Mouse (Mus musculus): Measurements from ENCODE around the gene Pbx4.

The Pbx4 gene

DNA sequence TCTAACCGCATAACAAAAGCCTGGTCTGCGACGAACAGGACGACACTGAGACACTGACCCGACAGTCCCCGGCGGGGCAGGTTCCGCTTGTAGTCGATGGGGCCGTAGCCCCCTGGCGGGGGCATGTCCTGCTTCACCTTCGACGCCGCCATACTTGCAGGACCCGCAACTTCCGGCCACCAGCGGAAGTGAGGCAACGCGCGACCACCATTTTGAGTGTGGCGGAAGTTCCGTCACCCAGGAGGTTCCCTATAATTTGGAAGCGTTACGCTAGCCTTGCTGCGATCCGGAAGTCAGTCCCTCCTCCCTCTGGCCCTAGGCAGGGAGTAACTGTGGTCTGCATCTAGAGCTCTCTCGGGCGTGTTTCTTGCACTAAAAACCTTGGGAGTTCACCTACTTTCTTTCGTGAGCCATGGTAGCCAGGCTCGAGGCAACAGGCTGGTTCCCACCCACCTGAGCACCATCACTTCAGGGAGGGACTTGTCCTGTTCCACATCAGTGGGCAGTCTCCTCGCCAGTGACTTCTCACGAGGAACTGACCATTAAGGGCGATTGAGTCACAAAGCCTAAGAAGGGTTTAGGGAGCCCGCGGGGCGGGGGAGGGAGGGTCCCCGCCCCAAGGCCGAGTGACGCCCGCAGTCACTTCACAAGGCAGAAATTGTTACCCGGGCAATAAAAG, 69.3 kb downstream of the Pbx4 start:
- peak; percentile 97 for DNase-seq

DNA sequence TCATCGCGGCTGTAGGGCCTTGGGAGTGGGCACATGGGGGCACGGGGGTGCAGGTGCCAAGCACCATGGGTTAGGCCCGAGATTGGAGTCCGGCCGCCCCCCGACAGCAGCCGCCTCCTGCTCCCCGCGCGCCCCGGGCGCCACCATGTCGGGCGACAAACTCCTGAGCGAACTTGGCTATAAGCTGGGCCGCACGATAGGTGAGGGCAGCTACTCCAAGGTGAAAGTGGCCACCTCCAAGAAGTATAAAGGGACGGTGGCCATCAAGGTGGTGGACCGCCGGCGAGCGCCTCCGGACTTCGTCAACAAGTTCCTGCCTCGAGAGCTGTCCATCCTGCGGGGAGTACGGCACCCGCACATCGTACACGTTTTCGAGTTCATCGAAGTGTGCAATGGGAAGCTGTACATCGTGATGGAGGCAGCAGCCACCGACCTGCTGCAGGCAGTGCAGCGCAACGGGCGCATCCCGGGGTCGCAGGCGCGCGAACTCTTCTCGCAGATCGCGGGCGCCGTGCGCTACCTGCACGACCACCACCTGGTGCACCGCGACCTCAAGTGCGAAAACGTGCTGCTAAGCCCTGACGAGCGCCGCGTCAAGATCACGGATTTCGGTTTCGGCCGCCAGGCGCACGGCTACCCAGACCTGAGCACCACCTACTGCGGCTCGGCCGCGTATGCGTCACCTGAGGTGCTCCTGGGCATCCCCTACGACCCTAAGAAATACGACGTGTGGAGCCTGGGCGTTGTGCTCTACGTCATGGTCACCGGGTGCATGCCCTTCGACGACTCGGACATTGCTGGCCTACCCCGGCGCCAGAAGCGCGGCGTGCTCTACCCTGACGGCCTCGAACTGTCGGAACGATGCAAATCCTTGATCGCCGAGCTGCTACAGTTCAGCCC, 70.1 kb downstream of the Pbx4 start, which contains the start of the genes Tssk6, Ndufa13 and Yjefn3:
Tssk6 (plus strand) TSS at position 22 of the 900 bp plus-strand sequence.
Ndufa13 (minus strand) TSS at position 396 of the 900 bp plus-strand sequence.
Yjefn3 (minus strand) TSS at position 550 of the 900 bp plus-strand sequence.
- DNase-seq, result peak; percentile 75

DNA sequence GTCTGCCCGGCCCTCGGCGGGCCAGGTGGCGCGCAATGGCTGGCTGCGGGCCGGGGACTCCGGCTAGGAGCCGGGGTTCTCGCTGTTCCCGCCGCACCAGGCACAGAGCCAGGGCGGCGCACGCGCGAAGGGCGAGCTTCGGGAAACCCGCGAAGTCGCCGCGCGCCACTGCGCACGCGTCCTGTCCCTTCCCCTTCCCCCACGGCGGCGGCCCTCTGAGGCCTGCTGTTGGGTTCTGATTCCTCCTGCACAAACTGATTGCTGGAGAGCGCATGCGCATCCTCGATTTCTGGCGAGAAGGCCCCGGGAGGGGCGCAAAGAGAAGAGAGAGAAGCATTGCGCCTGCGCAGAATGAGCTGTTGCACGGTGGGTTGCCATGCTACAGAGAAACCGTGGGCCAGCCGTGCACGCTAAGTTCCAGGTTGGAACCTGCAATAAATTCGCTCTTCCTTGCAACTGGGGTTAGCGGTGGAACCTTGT, 70.8 kb downstream of the Pbx4 start:
- DNase-seq, result peak; percentile 99

DNA sequence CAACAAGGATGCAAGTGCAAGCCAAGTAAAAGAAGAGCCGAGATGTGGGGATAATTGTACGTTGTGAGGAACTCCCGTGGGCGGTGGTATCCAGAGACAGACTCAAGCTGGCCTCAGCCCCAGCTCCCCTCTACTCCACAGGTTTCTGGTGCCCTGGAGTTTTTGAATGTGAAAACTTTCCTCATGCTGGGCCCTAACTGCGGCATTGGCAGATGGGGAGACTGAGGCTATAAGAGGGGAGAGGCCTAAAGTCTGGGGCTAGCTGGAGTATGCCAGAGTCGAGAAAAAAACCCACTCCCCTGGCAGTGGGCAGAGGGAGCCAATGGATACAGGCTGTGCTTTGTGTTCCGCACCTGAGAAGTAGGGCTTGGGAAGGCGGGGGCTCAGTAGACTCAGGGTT, 71.8 kb downstream of the Pbx4 start:
- peak; percentile 57 for DNase-seq

DNA sequence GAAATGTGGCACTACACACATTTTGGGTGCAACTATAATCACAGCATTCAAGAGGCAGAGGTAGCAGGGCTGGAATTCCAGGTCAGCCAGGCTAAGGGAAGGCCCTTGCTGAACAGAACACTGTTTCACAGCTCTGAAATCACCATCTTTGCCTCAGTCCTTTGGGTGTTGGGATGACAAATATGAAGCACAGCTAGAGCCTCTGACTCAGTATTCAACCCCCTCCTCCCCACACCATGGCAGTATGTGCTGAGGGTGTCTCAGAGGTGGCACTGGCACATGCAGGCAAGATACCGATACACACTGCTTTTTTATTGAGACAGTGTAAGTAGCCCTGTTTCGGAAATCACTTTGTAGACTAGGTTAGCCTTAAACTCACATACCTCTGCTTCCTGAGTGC, 74.0 kb downstream of the Pbx4 start:
- DNase-seq, result no peak

DNA sequence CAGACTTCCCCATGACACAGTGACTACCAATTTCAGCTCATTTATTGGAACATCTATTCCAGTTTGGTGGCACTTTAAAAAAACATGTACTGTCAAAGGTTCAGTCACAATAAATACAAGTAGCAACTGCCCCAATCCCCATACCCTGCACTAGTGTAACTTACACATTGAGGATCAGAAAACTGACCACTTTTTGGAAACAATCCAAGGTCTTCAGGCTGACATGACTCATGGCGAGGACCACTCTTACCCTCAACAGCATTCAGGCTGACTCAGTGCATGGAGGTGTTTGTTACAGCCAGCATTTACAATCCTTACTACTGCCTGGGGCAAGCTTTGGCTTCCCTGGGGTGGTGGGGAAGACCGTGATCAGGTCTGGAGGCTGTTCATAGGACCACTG, 74.8 kb downstream of the Pbx4 start:
- DNase-seq, result no peak

DNA sequence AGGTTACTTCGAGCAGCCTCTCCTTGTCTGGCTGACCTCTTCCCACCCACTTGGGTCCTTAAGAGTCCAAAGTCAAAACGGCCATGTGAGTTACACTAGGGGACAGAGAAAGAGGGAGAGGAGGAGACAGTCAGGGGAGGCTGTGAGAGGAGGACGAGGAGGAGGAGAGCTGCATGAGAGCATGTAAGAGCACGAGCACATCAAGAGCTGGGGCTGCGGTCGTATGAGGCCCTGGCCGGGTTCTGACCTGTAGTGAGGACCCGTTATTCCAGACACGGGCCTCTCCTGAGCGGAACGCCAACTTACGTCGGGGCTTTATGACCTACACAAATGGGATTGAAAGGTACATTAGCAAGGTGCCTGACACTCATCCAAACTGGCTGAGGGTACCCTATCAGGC, 79.6 kb downstream of the Pbx4 start:
- DNase-seq, result no peak

DNA sequence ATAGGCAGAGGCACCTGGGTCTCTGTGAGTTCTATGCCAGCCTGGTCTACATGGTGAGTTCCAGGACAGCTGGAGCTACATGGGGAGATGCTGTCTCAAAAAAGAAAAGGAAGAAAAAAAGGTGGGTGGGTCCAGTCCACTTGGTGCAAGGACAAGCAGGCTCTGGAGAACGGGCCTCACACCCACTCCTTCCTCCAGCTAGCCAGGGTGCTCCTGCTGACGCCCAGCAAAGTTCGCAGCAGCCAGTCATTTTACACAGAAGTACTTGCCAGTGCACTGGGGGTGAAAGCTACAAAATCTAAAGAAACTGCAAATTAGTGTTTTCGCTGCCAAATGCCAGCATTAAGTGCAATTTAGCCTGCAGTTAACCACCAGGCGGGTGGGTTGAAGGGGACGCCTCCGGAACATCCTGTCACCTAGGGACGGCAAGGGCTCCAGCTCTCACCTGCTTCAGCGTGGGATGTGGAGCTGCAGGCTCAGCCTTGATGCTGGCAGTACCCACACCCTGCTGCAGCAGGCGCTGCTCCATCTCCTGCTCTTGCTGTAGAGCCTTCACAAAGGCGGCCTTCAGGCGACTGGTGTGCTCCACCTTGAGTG, 80.3 kb downstream of the Pbx4 start:
- no peak for DNase-seq

DNA sequence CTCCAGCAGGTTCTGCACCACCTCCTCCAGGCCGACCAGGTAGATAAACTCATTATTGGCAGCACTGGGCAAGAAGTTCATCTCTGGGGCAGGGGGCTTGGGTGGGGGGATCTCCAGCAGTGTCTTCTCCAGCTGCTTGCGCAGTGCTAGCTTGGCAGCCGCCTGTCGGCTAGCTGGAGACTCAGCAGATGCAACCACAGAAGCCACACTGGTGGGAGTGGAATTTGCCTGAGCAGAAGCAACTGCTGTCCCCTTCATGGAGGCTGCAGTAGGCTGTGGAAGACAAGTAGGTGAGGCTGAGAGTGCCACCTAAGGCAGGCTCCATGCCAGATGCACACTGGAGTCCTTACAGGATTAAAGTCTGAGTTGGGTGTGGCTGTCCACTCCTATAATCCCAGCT, 82.2 kb downstream of the Pbx4 start:
- DNase-seq, result no peak

DNA sequence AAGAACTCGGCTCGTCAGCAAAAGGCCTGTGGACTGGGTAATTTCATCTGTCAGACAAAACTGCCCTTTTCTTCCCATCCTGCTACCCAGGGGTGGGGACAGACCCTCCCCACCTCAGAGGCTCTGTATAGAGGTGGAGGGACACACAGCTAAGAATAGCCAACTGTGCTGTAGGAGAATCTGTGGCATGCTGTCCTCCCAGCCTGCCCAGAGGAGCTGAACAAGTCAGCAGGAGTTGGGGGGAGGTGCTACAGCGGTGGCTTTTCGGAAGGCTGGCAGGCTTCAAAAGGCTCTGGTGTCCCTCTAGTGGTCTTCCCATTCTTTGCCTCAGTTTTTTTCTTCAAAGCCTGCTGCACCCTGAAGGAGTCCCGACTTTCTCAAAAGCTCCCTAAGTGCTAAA, 83.5 kb downstream of the Pbx4 start:
- DNase-seq, result no peak

DNA sequence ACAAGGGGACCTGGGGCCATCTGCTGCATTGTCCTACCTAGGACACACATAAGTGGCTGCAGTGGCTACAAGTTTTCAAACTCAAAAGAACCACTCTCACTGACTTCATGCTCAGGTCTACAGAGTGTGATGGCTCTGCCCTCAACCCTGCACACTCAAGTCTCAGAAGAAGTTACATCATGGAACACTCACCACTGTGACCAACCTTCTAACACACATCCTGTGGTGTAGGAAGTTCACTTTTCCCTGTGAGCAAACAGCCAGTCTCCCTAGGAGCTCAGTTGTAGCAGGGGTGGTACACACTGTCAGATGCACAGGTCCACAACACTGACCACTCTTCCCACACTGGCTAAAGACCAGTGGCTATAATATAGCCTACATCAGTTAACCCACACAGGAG, 86.2 kb downstream of the Pbx4 start:
- no peak for DNase-seq

DNA sequence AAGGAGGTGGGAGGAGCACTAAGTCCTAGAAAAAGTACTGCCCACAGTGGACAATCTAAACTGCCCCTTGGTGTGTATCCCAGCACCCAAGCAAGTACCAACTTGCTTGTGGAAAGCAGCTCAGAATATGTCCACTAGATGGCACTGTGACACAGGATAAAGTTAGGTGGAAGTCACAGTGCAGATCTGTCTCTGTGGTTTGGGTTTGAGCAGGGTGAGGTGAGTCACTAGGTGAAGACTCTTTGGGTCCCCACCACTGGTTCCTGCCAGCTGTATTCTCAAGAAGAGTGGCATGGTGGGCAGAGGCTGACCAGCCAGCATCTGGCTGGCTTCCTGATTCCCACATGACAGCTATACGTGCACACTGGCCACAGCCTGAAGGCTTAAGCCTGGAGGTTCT, 86.7 kb downstream of the Pbx4 start:
- peak; percentile 89 for DNase-seq

DNA sequence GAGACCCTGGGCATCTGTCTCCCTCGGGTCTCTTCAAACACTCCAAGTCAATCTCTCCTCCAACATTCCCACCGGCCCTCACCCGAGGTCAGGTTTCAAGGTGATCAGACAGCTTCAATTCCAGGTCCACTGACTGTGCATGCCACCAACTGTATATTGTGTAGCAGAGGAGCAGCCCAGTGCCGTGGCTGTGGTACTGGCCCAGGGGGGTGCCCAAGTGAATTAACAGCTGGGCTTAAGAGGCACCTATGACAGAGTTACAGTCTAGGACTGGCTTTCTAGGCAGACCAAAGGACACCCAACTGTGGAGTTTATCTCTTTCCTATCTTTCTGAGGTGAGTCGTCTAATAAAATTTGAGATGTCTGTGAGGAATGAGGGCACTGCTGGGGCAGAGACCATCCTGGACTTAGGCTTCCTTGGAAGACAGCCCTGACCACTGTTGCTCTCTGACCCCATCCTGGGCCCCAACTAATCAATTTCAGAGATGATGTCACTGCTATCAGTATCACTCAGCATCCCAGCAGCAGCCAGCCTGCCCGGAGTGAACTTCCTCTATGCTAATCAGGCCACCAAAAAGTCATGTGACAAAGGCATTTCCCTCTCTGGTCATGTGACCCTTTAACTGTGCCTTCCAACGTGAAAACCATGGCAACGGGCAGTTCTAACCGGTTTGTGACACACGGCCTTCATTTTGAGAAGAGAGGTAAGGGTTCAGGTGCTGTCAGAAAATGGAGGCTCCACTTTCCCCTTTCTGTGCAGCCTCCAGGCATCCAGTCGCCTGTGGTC, 87.8 kb downstream of the Pbx4 start:
- peak; percentile 42 for DNase-seq

DNA sequence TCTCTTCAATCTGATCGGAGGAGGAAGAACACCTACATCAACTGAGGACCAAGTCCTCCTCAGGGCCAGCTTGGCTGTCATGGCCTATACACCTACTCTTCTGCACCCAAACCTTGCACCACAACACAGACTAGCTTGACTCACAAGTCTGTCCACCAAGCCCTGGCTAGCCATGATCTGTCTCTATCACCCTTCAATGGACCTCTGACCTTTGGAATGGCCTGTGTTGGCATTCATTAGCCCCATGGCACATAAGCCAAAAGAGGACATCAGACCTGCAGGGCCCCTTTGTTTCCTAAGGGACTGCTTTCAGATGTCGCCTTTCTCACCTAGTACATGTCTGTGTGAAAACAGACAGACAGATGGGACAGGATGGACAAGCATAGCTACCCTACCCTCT, 88.8 kb downstream of the Pbx4 start:
- DNase-seq, result no peak

Measured in cerebellum, adult 9-10 months (tissue).